ENCODE assay signal across 13 mouse cellular contexts in genomic region chr4:118741881-118742280, GRCm38 (mm10). TPM values are rescaled to one million over a fixed set of nuclear protein-coding genes. Genes with fewer than 3 reads are reported as not detected.
A peak's percentile ranks its signal among the peaks of the same experiment; 100 is the strongest.
DNase-seq lines count a peak whose midpoint lies in the region; ATAC-seq and TF ChIP-seq lines count a peak whose summit lies in the region.
"Had no signal": no experiment of that assay in that cellular context is flagged by ENCODE, and none has a peak within 500 bp of the region (broad histone marks: within the 10 kb centered on the region; RNA-seq: fewer than 3 reads in every experiment).

No protein-coding gene starts in this region.

- no peak overlapping the region for H3K9ac ChIP-seq in forebrain, embryonic 12.5 days
- H3K9ac ChIP-seq in midbrain, embryonic 12.5 days (replicated peaks), result no peak overlapping the region
- H3K9ac ChIP-seq: limb, embryonic 13.5 days; lung, embryonic 15.5 days had no signal

- H3K4me1 ChIP-seq in E14TG2a.4 (replicated peaks; ENCODE audit: low read depth, low read length), result peaks cover 27% of the 10 kb centered on the region
- H3K4me1 ChIP-seq in forebrain, embryonic 12.5 days, result peaks cover 12% of the 10 kb centered on the region; the same call in 1 of the 2 replicates
- peaks cover 8% of the 10 kb centered on the region; the same call in 1 of the 2 replicates for H3K4me1 ChIP-seq in midbrain, embryonic 12.5 days
- H3K4me1 ChIP-seq: lung, embryonic 15.5 days had no signal

- WGBS in forebrain, embryonic 12.5 days, result 3% methylated on average over 16 of the region's 16 CpGs
- 3% methylated on average over 16 of the region's 16 CpGs for WGBS in midbrain, embryonic 12.5 days

- peak overlapping the region; percentile 73 for H3K4me3 ChIP-seq in E14TG2a.4 (replicated peaks; ENCODE audit: low read length)
- no peak overlapping the region for H3K4me3 ChIP-seq in forebrain, embryonic 12.5 days (replicated peaks)
- H3K4me3 ChIP-seq in midbrain, embryonic 12.5 days, result no peak overlapping the region
- H3K4me3 ChIP-seq: limb, embryonic 13.5 days; lung, embryonic 15.5 days had no signal

- ATAC-seq in forebrain, embryonic 12.5 days (ENCODE audit: low FRiP score), result no peak
- no peak for ATAC-seq in midbrain, embryonic 12.5 days (ENCODE audit: low FRiP score, low read depth)

- H3K27ac ChIP-seq in forebrain, embryonic 12.5 days, result no peak overlapping the region
- H3K27ac ChIP-seq in midbrain, embryonic 12.5 days (replicated peaks), result no peak overlapping the region
- H3K27ac ChIP-seq: limb, embryonic 13.5 days; lung, embryonic 15.5 days had no signal

- TF ChIP-seq CTCF in E14TG2a.4 (conservative IDR thresholded peaks at IDR 0.05; ENCODE audit: low read length), result no peak

- peaks cover 18% of the 10 kb centered on the region for H3K27me3 ChIP-seq in E14TG2a.4 (ENCODE audit: insufficient read depth, low read length)
- peaks cover 27% of the 10 kb centered on the region for H3K27me3 ChIP-seq in forebrain, embryonic 12.5 days
- peaks cover 26% of the 10 kb centered on the region for H3K27me3 ChIP-seq in midbrain, embryonic 12.5 days

- peak; percentile 32 to 52 for DNase-seq in cerebellum, postnatal 14 days
- DNase-seq in cerebellum, adult 8-10 months, result no peak
- DNase-seq in gastrocnemius, adult 8-10 months (ENCODE audit: low spot score in 2 of 2), result no peak
- no peak for DNase-seq in urinary bladder, adult 2 months (ENCODE audit: low spot score)
- DNase-seq in left cerebral cortex, adult 18-20 months (ENCODE audit: low spot score in 2 of 2), result no peak
- DNase-seq: adrenal gland, postnatal 10 days; cerebellum, adult 9-10 months; heart, adult 11 months had no signal

- H3K4me2 ChIP-seq in forebrain, embryonic 12.5 days, result peak overlapping the region; percentile 29
- H3K4me2 ChIP-seq in midbrain, embryonic 12.5 days (replicated peaks), result peak overlapping the region; percentile 21
- H3K4me2 ChIP-seq: limb, embryonic 13.5 days; lung, embryonic 15.5 days had no signal

- peaks cover 3% of the 10 kb centered on the region; the same call in 1 of the 2 replicates for H3K9me3 ChIP-seq in E14TG2a.4 (ENCODE audit: low read length)
- H3K9me3 ChIP-seq in forebrain, embryonic 12.5 days, result peaks cover 5% of the 10 kb centered on the region; the same call in 1 of the 2 replicates
- H3K9me3 ChIP-seq in midbrain, embryonic 12.5 days, result peaks cover 8% of the 10 kb centered on the region; the same call in 1 of the 2 replicates

- no peaks in the 10 kb centered on the region for H3K36me3 ChIP-seq in E14TG2a.4 (ENCODE audit: insufficient read depth, low read length)
- H3K36me3 ChIP-seq in forebrain, embryonic 12.5 days (replicated peaks), result no peaks in the 10 kb centered on the region
- no peaks in the 10 kb centered on the region for H3K36me3 ChIP-seq in midbrain, embryonic 12.5 days
- H3K36me3 ChIP-seq: limb, embryonic 13.5 days; lung, embryonic 15.5 days had no signal

RNA-seq across cellular contexts. Expression of gene Olfr1339, which starts 9.9 kb away (rescaled TPM):
- not detected in 2 replicates for polyA plus RNA-seq in forebrain, embryonic 12.5 days (2016; fragmentation: Nextera tagmentation; extraction: Ambion mirVana)
- not detected in 2 replicates for polyA plus RNA-seq in midbrain, embryonic 12.5 days (2016; fragmentation: Nextera tagmentation; extraction: Ambion mirVana)
- total RNA-seq in gastrocnemius, adult 8-10 months (2022), result not detected
- not detected in 2 replicates for polyA plus RNA-seq in urinary bladder, adult 2 months (2012; rRNA removed)
- total RNA-seq in left cerebral cortex, adult 18-20 months (2021), result not detected
- total RNA-seq: adrenal gland, postnatal 10 days had no signal
- polyA plus RNA-seq: limb, embryonic 13.5 days; lung, embryonic 15.5 days had no signal

RNA-seq across cellular contexts. Expression of gene Olfr1338, which starts 16.7 kb away (rescaled TPM):
- not detected in 2 replicates for polyA plus RNA-seq in forebrain, embryonic 12.5 days (2016; fragmentation: Nextera tagmentation; extraction: Ambion mirVana)
- not detected in 2 replicates for polyA plus RNA-seq in midbrain, embryonic 12.5 days (2016; fragmentation: Nextera tagmentation; extraction: Ambion mirVana)
- total RNA-seq in gastrocnemius, adult 8-10 months (2022), result not detected
- not detected in 2 replicates for polyA plus RNA-seq in urinary bladder, adult 2 months (2012; rRNA removed)
- not detected for total RNA-seq in left cerebral cortex, adult 18-20 months (2021)
- total RNA-seq: adrenal gland, postnatal 10 days had no signal
- polyA plus RNA-seq: limb, embryonic 13.5 days; lung, embryonic 15.5 days had no signal

RNA-seq across cellular contexts. Expression of gene Olfr1340, which starts 21.9 kb away (rescaled TPM):
- polyA plus RNA-seq in forebrain, embryonic 12.5 days (2016; fragmentation: Nextera tagmentation; extraction: Ambion mirVana), result not detected in 2 replicates
- not detected in 2 replicates for polyA plus RNA-seq in midbrain, embryonic 12.5 days (2016; fragmentation: Nextera tagmentation; extraction: Ambion mirVana)
- not detected for total RNA-seq in gastrocnemius, adult 8-10 months (2022)
- not detected in 2 replicates for polyA plus RNA-seq in urinary bladder, adult 2 months (2012; rRNA removed)
- total RNA-seq in left cerebral cortex, adult 18-20 months (2021), result not detected
- total RNA-seq: adrenal gland, postnatal 10 days had no signal
- polyA plus RNA-seq: limb, embryonic 13.5 days; lung, embryonic 15.5 days had no signal

RNA-seq across cellular contexts. Expression of gene Olfr1341, which starts 38.6 kb away (rescaled TPM):
- polyA plus RNA-seq in forebrain, embryonic 12.5 days (2016; fragmentation: Nextera tagmentation; extraction: Ambion mirVana), result not detected in 2 replicates
- not detected in 2 replicates for polyA plus RNA-seq in midbrain, embryonic 12.5 days (2016; fragmentation: Nextera tagmentation; extraction: Ambion mirVana)
- not detected for total RNA-seq in gastrocnemius, adult 8-10 months (2022)
- not detected in 2 replicates for polyA plus RNA-seq in urinary bladder, adult 2 months (2012; rRNA removed)
- total RNA-seq in left cerebral cortex, adult 18-20 months (2021), result not detected
- total RNA-seq: adrenal gland, postnatal 10 days had no signal
- polyA plus RNA-seq: limb, embryonic 13.5 days; lung, embryonic 15.5 days had no signal

RNA-seq across cellular contexts. Expression of gene Olfr1337, which starts 40.5 kb away (rescaled TPM):
- not detected in 2 replicates for polyA plus RNA-seq in forebrain, embryonic 12.5 days (2016; fragmentation: Nextera tagmentation; extraction: Ambion mirVana)
- not detected in 2 replicates for polyA plus RNA-seq in midbrain, embryonic 12.5 days (2016; fragmentation: Nextera tagmentation; extraction: Ambion mirVana)
- total RNA-seq in gastrocnemius, adult 8-10 months (2022), result not detected
- polyA plus RNA-seq in urinary bladder, adult 2 months (2012; rRNA removed), result not detected in 2 replicates
- total RNA-seq in left cerebral cortex, adult 18-20 months (2021), result not detected
- total RNA-seq: adrenal gland, postnatal 10 days had no signal
- polyA plus RNA-seq: limb, embryonic 13.5 days; lung, embryonic 15.5 days had no signal

Comparison
In these comparisons a context has a peak if more than half of its experiments do, and no peak if none do; other contexts are left out.
1. DNase-seq: peak in cerebellum, postnatal 14 days (2 of 2); none in cerebellum, adult 8-10 months (single experiment), gastrocnemius, adult 8-10 months (0 of 2), urinary bladder, adult 2 months (single experiment) and left cerebral cortex, adult 18-20 months (0 of 2).